Mouse (Mus musculus) central nervous system, embryonic 14 days (tissue): ENCODE results near the gene Mettl22. TPM values are rescaled to one million over a fixed set of nuclear protein-coding genes. Genes with fewer than 3 reads are reported as not detected.

Experiments
- polyA plus RNA-seq: library from polyadenylated mRNA; depleted of rRNA; stranded (reverse); fragments of >200 nt; gene quantifications from 2 replicates; pipeline ENCODE4 v1.2.3, GENCODE M21; 2012; rRNA removed

Mettl22 gene
- polyA plus RNA-seq: 59.4 and 64.3 TPM in 2 replicates

DNA sequence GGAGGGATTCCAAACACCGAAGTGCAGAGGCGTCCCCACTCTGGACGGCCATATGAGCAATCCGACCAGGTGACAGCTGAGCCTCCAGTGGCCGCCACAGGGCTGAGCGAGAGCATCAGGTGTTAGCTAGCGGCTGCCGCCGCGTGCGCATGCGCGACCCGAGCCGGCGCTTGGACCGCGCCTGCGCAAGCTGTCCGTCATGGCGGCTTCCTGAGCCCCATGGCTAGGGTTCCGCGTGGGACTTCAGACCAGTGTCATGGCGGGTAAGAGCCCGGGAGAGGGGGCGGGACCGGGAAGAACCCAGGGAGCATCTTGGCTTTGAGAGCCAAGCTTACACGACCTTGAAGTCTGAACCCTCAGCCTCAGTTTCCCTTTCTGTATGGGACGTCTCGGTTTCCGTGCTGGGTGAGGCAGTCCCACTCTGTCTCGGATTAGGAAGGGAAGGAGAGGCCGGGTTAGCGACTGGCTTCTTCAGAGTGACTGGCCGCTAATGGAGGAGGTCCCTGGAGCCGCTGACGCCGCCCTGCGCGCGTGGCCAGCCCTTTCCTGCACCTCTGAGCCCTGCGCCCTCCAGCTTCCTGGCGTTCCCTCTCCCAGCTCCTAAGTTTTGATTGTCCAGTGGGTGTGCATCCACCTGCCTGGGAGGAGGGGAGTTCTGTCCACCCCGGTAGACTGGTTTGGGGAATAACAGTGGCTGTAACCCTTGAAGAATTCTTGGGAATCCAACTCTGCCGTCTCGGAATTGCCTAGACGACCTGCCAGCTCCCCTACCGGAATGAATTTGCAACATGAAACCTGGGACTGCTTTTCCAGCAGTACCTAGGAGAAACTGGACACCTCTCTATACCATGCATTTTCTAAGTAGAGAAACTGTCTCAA is at the start of gene Mettl22:
Gene Mettl22 (plus strand): TSS at position 186 of the 879 bp plus-strand sequence.

GRCm38 (mm10) chr16:8424971-8425330 is 45.6 kb upstream of the Mettl22 start, which contains the start of gene Tmem114:
Gene Tmem114, minus strand, starts transcription at chr16:8425136.

GRCm38 (mm10) chr16:8513236-8513906 is 42.8 kb downstream of the Mettl22 start, which contains the start of gene Abat:
Gene Abat, plus strand, starts transcription at chr16:8513429.

Other genes with a start within 250 kb of the Mettl22 start
- gene Tmem114, start 45.7 kb upstream of the Mettl22 start, polyA plus RNA-seq: 0.23 and 0.24 TPM in 2 replicates
- gene Abat, start 42.6 kb downstream of the Mettl22 start, polyA plus RNA-seq: 42.1 and 46.1 TPM in 2 replicates
- 56.5 and 57.5 TPM in 2 replicates for gene Pmm2, start 166.9 kb downstream of the Mettl22 start, polyA plus RNA-seq
- gene Tmem186, start 166.9 kb downstream of the Mettl22 start, polyA plus RNA-seq: 18.9 and 20.9 TPM in 2 replicates
- 118 and 140 TPM in 2 replicates for gene Carhsp1, start 201.4 kb downstream of the Mettl22 start, polyA plus RNA-seq
- gene Gm5767, start 210.0 kb downstream of the Mettl22 start, polyA plus RNA-seq: not detected in 2 replicates